Mouse (Mus musculus) ES-Bruce4 (cell line): Measurements from ENCODE around the gene Shroom2.

ENCODE experiments used
- CTCF ChIP-seq: IDR thresholded peaks from one replicate; pipeline ENCODE4 v1.8.1; 2011; ENCODE audit warnings: low read depth, low read length
- EP300 ChIP-seq: IDR thresholded peaks from 2 replicates; pipeline ENCODE4 v1.6.1; 2011; ENCODE audit warnings: low read depth, low read length; ENCODE audit not compliant: insufficient read depth

DNA sequence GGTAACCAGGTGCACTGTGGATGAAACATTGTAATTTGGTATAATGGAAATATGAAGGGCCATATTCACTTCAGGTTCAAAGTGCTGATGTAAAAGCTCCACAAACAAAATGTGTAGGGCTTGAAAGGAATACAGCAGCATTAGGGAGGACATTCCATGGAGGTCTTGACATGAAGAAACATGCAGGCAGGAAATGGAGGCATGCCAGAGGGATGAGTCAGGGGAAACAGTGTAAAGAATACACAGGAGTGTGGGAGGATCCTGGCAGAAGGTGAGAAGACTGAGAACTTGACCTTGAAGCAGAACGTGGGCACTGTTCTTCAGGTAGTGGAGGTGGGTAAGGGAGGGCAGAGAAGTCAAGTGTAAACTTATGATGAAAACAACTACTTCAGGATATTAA, 65.6 kb downstream of the Shroom2 start:
- no peak for TF ChIP-seq CTCF
- no peak for TF ChIP-seq EP300
